Mouse (Mus musculus): ENCODE data around the gene Faap24. TPM values are rescaled to one million over a fixed set of nuclear protein-coding genes. Genes with fewer than 3 reads are reported as not detected.

The Faap24 gene
- 3.3 and 3.6 TPM in 2 replicates for polyA plus RNA-seq (2012; rRNA removed)

DNA sequence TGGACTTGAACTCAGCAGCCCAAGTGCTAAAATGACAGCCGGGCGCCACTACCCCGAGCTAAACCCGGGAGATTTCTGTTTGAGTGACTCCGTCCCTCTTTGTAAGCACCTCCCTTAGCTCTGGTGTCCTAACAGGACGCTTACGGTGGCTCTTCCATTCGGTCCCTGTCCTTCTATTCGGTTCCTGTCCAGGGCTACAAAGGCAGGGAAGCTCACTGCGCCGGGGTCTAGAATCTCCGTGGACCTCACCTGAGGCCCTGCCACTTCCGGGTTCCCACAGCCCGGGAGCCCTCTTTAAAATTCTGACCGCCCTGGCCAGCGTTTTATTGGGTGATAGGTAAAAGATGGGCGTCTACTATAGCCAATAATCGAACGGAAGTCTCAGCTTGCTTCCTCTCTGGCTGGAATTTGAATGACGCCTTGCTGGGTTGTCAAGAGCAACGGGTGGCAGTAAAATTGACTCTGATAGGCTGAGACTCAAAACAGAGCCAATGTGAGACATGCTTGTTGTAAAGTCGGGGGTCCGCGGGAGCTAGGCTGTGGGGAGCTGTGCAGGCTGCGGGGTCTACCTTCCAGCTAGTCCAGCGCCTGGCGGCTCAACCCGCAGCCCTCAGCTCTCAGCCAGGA lies at the start of gene Faap24, which contains the start of gene Cep89:
Faap24 (minus strand) TSS at position 295 of the 627 bp plus-strand sequence.
Cep89 (plus strand) TSS at position 494 of the 627 bp plus-strand sequence.
- peak; percentile 93 for DNase-seq (ENCODE audit: low read depth)

DNA sequence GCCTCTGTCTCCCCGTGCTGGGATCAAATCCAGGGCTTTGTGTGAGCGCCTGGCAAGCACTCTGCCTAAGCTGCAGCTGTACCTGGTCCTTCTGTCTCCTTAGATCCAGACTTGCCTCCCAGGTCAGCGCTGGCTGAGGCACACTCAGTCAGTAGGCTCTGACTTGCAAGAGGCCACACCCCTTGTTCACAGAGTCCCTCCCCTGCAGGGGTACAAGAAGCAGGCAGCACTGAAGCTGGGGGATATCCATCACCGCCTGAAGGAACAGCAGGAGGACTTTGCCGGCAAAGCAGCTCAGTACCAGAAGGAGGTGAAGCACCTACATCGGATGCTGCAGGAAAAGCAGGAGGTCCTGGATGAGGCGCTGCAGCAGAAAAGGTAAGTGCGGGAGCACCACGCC lies 38.6 kb upstream of the Faap24 start:
- DNase-seq (ENCODE audit: low read depth), result no peak

DNA sequence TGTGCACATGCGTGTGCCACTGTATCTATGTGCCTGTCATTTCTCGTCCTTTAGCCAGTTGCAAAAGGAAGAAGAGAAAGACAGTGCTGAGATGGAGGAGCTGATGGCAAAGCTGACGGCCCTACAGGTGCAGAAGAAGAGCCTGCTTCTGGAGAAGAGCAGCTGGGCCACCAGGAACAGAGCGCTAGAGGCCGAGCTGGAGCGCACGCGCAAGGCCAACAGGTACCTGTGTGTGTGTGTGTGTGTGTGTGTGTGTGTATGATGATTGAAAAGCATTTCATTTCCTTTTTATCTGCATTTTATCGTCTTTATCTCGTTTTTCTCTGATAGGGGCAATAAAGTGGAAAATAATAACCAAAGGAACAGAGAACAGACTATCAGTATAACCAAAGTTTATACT lies 31.5 kb upstream of the Faap24 start:
- no peak for DNase-seq (ENCODE audit: low read depth)

DNA sequence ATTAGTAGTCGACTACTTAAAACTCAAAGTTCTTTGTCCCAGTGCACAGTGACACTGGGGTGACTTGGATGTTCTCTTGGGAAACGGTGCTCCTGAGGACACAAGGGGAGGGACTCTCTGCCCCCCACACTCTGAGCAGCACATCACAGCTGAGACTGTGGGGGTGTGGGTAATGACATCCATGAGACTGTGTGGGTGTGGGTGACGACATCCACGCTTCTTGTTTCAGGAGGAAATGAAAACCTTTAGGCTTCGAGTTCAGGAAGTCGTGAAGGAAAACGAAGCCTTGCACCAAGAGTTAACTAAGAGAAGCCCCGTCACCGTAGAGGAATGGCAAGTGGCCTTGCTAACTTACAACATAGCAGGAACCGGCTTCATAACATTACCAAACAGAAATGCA lies 26.4 kb upstream of the Faap24 start:
- DNase-seq (ENCODE audit: low read depth), result no peak

DNA sequence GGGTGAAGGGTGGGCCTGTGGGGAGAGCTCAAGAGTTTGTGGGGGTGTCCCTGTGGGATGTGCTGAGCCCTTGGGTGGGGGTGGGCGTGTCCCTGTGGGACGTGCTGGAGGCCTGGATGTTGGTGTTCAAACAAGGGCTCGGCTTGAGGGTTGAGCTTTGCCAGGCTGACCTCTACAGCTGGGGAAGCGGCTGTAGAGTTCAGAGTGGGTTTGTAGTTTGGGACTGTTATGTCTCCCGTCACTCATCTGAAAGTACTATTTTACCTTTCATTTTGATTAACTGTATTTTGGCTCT lies 20.0 kb upstream of the Faap24 start:
- DNase-seq (ENCODE audit: low read depth), result no peak

DNA sequence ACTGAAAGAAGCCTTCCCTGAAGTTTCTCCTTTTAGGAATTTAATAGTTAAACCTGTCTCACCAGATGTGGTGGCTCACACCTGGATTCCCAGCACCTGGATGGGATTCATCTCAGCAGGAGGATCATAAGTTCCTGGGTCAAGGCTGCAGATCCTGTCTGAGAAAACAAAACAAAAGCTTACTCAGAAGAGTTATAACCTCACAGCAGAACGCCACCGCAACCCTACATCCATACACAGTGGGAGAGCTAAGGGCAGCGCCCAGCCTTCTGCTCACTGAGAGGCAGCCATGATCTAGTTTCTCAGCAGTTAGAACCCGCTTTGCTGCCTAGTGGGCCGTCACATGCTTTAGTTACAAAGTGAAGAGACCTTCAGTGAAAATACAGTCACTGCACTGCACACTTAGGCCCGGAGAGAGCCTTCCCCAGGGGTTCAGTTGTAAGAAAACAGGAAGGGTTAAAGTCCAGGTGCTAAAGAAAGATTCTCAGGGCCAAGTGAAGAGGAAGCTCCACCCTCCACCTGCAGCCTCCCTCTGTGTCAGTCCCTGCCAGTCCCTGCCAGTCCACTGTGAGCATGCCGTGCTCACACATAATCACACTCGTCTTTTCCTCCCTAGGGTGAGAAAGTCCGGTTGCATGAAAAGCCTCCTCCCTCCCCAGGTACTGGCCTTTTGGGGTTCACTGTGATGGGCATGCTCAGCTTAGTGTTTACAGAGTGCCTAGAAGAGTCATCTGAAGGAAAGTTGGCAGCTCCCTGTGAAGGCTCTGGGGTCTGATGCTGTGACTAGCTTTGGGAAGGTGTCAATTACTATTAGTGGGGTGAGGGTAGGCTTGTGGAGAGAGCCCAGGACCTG lies 19.4 kb upstream of the Faap24 start:
- DNase-seq (ENCODE audit: low read depth), result no peak

DNA sequence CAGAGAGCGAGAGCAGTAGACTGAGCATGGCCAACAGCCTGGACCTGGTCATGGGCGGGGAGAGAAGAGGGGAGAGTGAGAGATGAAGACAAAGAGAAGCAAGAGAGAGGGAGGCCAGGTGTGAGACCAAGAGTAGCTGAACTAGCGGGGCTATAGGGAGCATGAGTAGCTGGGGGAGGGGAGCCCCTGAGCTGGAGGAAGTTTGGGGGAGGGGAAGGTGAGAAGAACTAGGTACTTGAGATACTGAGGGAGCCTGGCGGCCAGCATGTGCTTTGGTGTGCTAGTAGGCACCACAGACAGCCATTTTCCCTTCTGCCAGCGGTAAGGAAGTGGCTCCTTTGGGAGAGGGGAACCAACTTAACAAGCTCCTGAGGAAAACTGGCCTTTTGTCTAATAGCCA lies 18.6 kb upstream of the Faap24 start:
- no peak for DNase-seq (ENCODE audit: low read depth)

DNA sequence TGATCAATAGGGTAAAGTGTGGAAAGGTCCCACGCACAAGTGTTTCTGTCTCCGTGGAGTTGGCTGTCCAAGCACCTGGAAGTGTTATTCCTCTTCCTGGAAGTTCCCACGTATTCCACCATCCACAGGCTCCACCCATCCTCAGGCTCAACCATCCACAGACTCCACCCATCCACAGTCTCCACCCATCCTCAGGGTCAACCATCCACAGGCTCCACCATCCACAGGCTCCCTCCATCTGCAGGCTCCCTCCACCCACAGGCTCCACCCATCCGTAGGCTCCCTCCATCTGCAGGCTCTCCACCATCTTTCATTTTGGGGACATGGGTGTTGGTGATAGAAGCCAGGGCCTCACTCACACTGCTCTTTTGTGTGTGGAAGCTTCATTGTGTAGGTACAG lies 4.5 kb upstream of the Faap24 start:
- DNase-seq (ENCODE audit: low read depth), result no peak

DNA sequence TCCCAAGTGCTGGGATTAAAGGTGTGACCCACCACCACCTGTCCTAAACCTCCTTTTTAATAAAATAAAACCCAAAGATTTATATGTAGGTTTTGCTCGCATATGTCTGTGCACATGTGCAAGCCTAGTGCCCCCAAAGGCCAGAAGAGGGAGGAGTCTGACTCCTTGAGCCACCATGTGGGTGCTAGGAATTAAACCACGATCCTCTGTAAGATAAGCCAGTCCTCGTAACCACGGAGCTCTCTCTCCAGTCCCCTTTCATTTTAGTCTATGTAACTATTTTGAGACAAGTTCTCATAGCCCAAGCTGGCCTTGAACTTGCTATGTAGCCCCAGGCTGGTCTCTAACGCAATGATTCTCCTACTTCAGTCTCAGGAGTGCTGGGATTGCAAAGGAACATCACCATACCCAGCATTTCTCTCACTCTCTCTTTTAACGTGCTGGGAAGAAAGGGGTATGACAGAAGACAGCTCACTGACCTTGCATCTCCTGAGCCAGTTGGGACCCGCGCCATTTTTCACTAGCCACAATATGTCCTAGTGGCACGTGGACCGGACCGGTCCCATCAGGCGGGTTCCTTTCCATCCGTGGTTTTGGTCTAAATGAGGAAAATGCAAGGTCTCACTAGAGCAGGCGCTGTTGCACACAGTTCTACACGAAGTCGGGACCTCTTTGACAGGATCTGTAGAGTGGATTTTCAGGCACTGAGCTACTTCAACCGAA lies 741 bp downstream of the Faap24 start:
- DNase-seq (ENCODE audit: low read depth), result no peak

DNA sequence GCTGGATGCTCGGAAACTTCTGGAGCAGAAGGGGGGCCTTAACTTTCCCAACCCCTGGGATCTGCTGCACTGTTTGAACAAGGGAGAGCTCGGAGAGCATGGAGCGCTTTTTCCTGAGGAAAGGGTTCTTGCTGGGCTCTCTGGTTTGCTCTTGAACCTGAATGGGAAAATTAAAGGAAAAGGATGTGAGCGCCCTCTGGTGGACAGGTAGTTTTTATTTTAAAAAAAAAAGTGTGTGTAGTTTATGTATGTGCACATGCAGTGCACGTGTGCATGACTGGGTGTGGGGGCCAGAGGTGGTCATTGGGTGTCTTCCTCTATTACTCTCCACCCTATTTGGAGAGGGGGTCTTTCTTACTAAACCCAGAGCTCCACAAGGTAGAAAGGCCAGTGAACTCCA lies 3.7 kb downstream of the Faap24 start:
- no peak for DNase-seq (ENCODE audit: low read depth)

DNA sequence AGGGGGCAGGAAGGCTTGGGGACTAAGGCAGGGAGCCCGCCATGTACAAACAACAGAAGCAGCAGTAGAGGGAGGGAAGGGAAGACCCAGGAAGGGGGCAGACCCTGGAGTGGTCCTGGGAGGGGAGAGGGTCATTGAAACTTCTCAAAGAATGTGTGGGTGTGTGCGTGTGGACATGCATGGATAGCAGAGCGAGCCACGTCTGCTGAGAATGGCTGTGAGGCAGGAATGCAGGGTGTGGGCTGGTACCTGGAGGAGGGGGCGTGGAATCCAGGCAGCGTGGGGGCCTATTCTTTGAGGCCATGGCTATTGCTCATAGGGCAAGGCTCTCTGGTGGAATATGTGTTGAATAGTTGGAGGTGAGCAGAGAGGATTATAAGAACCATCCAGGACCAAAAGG lies 7.9 kb downstream of the Faap24 start:
- no peak for DNase-seq (ENCODE audit: low read depth)

DNA sequence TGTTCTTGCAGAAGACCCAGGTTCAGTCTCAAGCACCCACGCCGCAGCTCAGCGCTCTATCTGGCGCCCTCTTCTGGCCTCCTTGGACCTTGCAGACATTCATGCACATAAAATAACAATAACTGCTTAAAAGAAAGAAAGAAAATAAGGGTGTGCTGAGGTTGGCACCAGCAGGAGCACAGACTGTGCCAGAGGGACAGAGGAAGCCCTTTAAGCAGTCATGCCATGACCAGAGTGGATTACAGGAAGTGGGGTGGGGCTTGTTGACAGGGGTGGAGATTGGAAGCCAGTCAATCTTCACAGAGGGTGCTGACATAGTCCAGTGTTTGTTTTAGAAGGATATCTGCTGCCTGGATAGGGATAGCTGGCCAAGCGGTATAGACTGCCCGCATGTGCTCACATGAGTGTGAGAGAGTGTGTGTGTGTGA lies 10.1 kb downstream of the Faap24 start:
- no peak for DNase-seq (ENCODE audit: low read depth)

DNA sequence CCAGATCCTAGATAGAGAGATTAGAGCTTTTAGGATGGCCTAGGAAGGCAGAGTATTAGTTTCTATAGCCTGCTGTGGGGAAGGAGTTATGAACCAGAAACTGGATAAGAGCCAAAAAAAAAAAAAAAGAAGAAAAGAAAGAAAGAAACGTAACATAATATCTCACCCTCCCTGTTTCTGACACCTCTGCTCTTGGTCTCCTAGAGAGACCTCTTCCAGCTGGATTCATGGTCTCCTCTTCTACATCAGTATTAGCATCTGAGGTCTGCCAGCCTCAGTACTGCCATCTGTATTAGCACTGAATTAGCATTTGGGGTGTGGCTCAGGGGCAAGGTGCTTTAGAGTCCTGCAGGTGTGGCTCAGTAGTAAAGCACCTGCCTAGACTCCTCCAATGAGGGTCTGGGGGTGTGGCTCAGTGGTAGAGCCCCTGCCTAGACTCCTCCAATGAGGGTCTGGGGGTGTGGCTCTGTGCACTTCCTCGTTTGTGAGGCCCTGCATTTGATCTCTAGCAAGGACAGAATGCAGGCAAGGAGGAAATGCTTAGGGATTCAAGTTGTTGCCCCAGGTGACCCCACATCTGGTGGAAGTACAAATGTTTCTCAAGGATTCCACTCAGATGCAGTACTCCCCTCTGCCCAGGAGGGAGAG lies 13.8 kb downstream of the Faap24 start:
- no peak for DNase-seq (ENCODE audit: low read depth)

DNA sequence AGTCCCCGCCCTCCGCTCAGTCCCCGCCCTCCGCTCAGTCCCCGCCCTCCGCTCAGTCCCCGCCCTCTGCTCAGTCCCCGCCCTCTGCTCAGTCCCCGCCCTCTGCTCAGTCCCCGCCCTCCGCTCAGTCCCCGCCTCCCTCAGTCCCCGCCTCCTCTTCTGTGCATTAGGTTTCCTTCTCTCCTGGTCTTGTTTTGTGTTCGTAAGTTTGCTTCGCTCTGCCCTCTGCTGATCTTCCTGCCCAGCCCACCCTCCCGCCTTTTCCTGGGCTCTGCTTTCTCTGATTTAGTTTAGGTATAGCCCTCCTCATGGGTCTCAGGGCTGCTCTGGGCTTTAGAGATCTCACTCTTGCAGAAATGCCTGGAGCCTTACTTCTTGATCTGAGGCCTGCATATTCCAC lies 14.8 kb downstream of the Faap24 start:
- no peak for DNase-seq (ENCODE audit: low read depth)

DNA sequence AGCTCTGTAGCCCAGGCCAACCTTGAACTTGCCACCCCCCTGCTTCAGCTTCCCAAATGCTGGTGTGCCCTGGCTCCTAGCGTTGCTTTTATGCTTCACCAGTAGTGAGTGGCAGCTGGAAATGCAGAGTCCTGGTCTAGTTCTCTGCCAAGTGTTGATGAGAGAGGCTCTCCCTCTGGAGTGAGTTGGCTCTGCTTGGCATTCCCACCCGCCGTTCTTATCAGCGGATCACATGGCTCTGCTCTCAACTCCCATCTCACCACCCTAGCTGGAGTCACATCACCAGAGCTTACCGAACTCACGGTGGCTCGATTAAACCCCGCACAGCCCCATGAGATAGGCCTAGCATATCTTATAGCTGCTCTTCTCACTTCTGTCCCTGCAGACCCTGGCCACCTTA lies 16.3 kb downstream of the Faap24 start:
- no peak for DNase-seq (ENCODE audit: low read depth)

DNA sequence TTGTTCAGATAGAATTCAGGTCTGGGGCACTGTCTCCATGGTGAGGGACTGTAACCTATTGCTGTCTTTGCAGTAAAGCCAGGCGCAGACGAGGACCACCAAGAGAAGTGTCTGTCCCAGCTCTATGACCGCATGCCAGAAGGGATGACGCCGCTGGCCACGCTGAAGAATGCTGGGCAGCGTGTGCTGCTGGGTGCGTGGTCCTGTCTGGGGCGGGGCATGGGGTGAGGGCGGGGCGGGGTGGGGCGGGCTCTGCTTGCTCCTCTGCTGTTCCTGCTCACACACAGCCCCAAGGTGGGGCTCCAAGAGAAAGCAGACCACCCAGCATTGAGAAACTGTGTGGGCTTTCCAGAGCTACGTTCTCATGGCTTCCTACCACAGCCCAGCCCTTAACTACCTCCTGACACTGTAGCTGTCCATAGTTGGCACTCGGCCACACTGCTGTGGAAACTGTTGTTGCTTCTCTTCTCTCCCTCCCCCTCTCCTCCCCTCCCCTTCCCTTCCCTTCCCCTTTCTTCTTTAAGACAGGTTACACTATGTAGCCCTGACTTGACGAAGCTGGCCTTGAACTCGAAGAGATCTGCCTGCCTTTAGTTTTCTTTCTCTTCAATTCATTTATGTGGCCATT lies 17.0 kb downstream of the Faap24 start:
- DNase-seq (ENCODE audit: low read depth), result no peak

DNA sequence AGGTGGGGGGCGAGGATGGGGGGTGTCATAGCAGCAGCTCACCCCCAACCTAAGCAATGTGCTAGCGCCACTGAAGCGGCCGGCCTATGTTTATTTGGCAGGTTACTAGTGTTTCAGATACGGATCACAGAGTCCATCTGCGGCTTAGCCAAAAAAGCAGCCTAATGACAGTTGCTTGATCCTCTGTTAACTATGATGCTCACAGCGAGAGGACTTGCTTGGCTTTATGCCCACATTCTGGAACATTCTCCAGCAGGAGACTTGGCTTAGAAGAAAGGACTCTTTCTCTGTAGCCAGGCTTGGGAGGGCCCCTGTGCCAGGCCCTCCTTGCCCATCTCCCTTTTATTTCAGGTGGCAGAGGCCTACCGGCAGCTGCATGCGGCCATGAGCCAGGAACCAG lies 20.0 kb downstream of the Faap24 start:
- no peak for DNase-seq (ENCODE audit: low read depth)

DNA sequence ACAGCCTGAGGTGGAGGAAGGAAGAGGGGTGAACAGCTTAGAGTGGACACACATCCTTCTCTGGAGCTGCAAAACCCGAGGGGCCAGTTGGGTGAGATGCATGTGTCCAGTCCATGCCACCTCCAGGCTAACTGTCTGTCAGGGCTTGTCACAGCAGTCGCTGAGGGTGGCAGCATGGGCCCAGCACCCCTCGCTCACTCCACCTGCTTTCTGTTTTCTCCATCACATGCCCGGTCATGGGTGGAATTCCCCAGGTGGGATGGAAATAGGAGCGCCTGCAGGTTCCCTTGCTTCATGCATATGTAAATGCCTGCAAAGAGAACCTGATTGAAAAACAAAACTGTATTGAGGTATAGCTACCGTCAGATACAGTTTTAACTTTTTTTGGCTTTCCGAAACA lies 22.4 kb downstream of the Faap24 start:
- no peak for DNase-seq (ENCODE audit: low read depth)

DNA sequence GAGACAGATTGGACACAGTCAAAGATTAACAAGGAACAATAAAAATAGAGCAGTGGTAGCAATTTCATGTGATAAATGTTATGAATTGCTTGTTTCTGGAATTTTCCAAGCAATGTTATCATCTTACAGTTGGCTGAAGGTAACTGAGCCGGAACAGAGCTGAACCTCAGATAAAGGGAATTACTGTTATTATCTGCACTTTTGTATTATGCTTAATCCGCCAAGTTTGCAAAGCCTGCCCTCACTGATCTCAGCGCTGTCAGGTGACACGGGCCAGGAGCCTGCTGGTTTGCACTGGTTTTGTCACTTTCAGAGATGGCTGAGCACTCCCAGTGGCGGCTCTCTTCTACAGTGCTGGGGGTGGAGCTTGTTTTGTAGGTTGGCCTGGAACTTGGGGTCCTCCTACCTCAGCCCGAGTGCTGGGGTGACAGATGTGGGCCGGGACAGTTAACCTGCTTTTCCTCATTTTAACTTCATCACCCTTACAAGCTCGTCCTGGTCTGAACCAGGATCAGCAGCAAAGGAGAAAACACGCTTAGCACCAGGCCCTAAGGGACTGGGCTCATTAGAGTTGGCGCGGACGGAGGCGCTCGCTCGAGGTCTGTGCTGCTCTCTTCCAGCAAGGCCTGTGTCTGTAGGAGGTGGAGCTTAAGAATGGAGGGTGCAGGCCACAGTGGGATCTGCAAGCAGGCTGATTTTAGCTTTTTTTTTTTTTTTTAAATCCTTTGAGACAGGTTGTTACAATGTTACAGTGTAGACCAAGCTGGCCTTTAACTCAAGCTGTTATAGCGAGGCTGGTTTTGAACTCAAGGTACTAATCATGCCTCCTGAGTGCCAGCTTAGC lies 23.3 kb downstream of the Faap24 start:
- no peak for DNase-seq (ENCODE audit: low read depth)

DNA sequence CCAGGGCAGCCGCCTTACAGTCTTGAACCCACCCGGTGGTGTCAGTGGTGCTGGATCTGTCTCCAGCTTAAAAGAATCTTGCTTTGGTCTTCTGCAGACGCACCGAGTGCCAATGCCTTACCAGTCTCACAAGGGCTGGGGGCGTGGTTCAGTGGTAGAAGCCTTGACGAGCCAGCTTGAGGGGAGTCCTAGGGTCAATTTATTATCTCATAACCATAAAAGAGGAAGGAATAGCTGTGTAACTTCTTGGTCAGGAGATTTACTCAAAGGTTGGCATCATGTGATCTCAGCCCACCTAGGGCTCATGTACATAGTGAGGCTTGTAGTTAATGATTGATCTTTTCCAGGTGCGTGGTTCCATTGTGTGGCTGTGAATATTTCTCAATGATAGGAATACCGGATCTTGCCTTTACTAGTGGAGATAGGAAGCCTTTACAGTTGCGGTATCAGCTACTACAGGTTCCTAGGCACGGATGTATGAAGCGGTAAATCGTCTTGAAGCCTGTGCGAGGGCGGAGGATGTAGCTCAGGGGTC lies 24.1 kb downstream of the Faap24 start:
- no peak for DNase-seq (ENCODE audit: low read depth)

DNA sequence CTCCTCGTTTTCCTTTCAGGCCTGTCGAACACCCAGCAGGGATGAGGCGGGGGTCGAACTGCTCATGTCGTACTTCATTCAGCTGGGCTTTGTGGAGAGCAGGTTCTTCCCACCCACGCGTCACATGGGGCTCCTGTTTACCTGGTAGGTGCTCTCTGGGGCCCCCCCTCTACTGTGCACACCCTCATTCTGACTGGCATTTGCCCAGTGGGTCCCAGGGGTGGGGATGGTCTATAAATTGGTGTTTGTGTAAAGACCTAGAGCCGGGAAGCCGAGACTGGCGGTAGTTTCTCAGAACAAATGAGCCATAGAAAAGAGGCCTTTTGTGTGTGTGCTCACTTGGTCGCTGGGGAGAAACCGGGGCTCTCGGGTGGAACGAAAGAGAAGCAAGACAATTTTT lies 25.5 kb downstream of the Faap24 start:
- DNase-seq (ENCODE audit: low read depth), result no peak

Measured in gonadal fat pad, adult 2 months (tissue).